Mouse (Mus musculus) embryonic facial prominence, embryonic 11.5 days (tissue): ENCODE data around the gene Adamts7. TPM values are rescaled to one million over a fixed set of nuclear protein-coding genes. Genes with fewer than 3 reads are reported as not detected.

Experiments used
- ATAC-seq: fragments of 200-750 bp; cut with Nextera tagmentation; replicated peaks from 2 replicates; pipeline ENCODE4 v1.8.0; 2017; ENCODE audit warnings: low read depth; ENCODE audit not compliant: insufficient number of reproducible peaks, low FRiP score, low TSS enrichment
- DNase-seq: peaks from one replicate; pipeline ENCODE4 v3.0.0-alpha.2; 2015; ENCODE audit warnings: low spot score
- H3K27ac ChIP-seq: fragments of 300-500 bp; sonication (generic); replicated peaks from 2 replicates; pipeline ENCODE4 v1.5.1; 2014; ENCODE audit warnings: mild to moderate bottlenecking, low read depth, low read length, control low read depth
- H3K27me3 ChIP-seq: fragments of 300-500 bp; sonication (generic); 2 replicates; pipeline ENCODE4 v1.6.1; 2014; ENCODE audit warnings: mild to moderate bottlenecking, low read length, moderate library complexity, mixed read lengths; ENCODE audit not compliant: control insufficient read depth, insufficient read depth
- H3K36me3 ChIP-seq: fragments of 300-500 bp; sonication (generic); replicated peaks from 2 replicates; pipeline ENCODE4 v1.6.1; 2014; ENCODE audit warnings: low read depth, mild to moderate bottlenecking, low read length, moderate library complexity, mixed read lengths; ENCODE audit not compliant: control insufficient read depth, insufficient read depth
- H3K4me1 ChIP-seq: fragments of 300-500 bp; sonication (generic); 2 replicates; pipeline ENCODE4 v1.6.1; 2014; ENCODE audit warnings: low read length, mixed read lengths; ENCODE audit not compliant: control insufficient read depth, insufficient read depth
- H3K4me2 ChIP-seq: fragments of 300-500 bp; sonication (generic); 2 replicates; pipeline ENCODE4 v1.6.1; 2014; ENCODE audit warnings: low read depth, mild to moderate bottlenecking, control low read depth, low read length, moderate library complexity
- H3K4me3 ChIP-seq: fragments of 300-500 bp; sonication (generic); 2 replicates; pipeline ENCODE4 v1.5.1; 2014; ENCODE audit warnings: low read depth, low read length, control low read depth
- H3K9ac ChIP-seq: fragments of 300-500 bp; sonication (generic); replicated peaks from 2 replicates; pipeline ENCODE4 v1.6.1; 2014; ENCODE audit warnings: mild to moderate bottlenecking, control low read depth, low read length
- H3K9me3 ChIP-seq: fragments of 300-500 bp; sonication (generic); replicated peaks from 2 replicates; pipeline ENCODE4 v1.6.1; 2016; ENCODE audit warnings: mild to moderate bottlenecking, low read length, inconsistent platforms, mixed read lengths; ENCODE audit not compliant: control insufficient read depth
- WGBS: fragments of 180-500 bp; shearing (Covaris S2); extraction: QIAGEN DNeasy Blood & Tissue Kit; methylation state at CpG from one replicate; pipeline ENCODE4 v1.1.7; 2014; 5-methylcytosine and 5-hydroxymethylcytosine counted together
- polyA plus RNA-seq: library from polyadenylated mRNA; unstranded; fragments of >200 nt; fragmentation: Nextera tagmentation; extraction: Ambion mirVana; gene quantifications from 2 replicates; pipeline ENCODE4 v1.2.1, GENCODE M21; 2014

The Adamts7 gene
- polyA plus RNA-seq, 1 experiment from 2014 or later = 8.4 TPM

- Histone ChIP-seq H3K36me3 (no peaks in the 10 kb centered on the region), H3K27ac (no peak overlapping the region)
- no peak for ATAC-seq
These were observed 94.4 kb downstream of the Adamts7 start for GRCm38 (mm10) chr9:90257220-90257619.

More at GRCm38 (mm10) chr9:90257220-90257619, 94.4 kb downstream of the Adamts7 start:
- no peaks in the 10 kb centered on the region for H3K4me1 ChIP-seq
- no peak overlapping the region for H3K9ac ChIP-seq
- no peaks in the 10 kb centered on the region for H3K9me3 ChIP-seq
- no peak overlapping the region for H3K4me2 ChIP-seq
- H3K4me3 ChIP-seq = no peak overlapping the region
- no peaks in the 10 kb centered on the region for H3K27me3 ChIP-seq
- 74% methylated on average over 7 of the region's 7 CpGs for WGBS
- DNase-seq = no peak

Other genes with a start within 250 kb of the Adamts7 start
- 8.9 and 11.8 TPM in 2 replicates for gene Ctsh, start 108.9 kb upstream of the Adamts7 start, polyA plus RNA-seq
- 527 and 556 TPM in 2 replicates for gene Morf4l1, start 48.3 kb upstream of the Adamts7 start, polyA plus RNA-seq
- 9.5 and 9.9 TPM in 2 replicates for gene Tbc1d2b, start 107.7 kb downstream of the Adamts7 start, polyA plus RNA-seq